ENCODE assay signal across 13 mouse cellular contexts in the genomic region with DNA sequence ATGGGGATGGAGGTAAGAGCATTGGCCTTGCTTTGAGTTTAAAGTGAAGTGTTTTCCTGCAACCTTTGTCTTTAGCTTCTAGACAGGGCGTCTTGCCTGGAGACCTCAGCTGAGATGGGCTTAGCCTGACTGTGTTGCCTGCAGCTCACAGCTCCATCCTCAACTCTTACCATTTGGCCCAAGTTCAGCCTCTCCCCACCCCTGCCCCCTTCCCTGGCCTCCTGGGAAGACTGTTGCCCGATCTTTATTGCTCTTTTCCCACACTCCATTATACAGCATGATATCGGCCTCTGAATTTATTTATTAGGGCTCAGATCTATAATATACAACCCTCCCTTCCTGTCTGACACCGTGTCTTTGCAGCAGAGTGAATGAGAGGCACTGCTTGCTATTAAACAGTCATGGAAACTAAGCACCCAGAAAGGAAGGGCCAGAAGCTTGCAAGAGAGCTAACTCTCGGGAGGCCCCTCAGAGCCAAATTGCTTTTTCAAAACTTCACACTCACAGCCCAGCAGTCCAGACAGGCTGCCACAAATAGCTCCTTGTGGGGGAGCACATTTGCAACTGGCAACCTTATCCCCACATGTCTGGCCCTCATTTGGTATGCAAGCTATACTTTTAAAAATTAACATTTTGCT. TPM values are rescaled to one million over a fixed set of nuclear protein-coding genes. Genes with fewer than 3 reads are reported as not detected.
DNase-seq lines count a peak whose midpoint lies in the region; ATAC-seq and TF ChIP-seq lines count a peak whose summit lies in the region.
"Had no signal": no experiment of that assay in that cellular context is flagged by ENCODE, and none has a peak within 500 bp of the region (broad histone marks: within the 10 kb centered on the region; RNA-seq: fewer than 3 reads in every experiment).

No protein-coding gene starts in this region.

- no peak for TF ChIP-seq CTCF in CH12.LX (conservative IDR thresholded peaks at IDR 0.05 in 1 of 2, IDR thresholded peaks at IDR 0.05 in 1 of 2; ENCODE audit: low read depth in 2 of 2, low read length in 2 of 2)

- no peaks in the 10 kb centered on the region for H3K9me3 ChIP-seq in kidney, embryonic 16.5 days (ENCODE audit: low read length)
- H3K9me3 ChIP-seq in CH12.LX (replicated peaks; ENCODE audit: low read length) = no peaks in the 10 kb centered on the region
- H3K9me3 ChIP-seq: midbrain, embryonic 13.5 days had no signal

- dilution Hi-C loops in CH12.LX (cut with MboI; ENCODE audit: extremely low pct_ligation_motif_present, extremely low pct_unique_long_range_greater_than_20kb, low sequenced_read_pairs) = no loop called here

- H3K9ac ChIP-seq in kidney, embryonic 16.5 days (replicated peaks; ENCODE audit: low read length) = no peak overlapping the region
- H3K9ac ChIP-seq in CH12.LX (ENCODE audit: insufficient read depth, low read depth) = no peak overlapping the region
- H3K9ac ChIP-seq: liver, postnatal 0 days; midbrain, embryonic 13.5 days had no signal

- H3K27ac ChIP-seq in kidney, embryonic 16.5 days (ENCODE audit: low read length) = 0 out of 2 replicates have a peak overlapping the region, but pooled peaks have one; percentile 29
- H3K27ac ChIP-seq in CH12.LX (ENCODE audit: insufficient read depth, low read depth) = no peak overlapping the region
- H3K27ac ChIP-seq in brown adipose tissue, adult 24 weeks (replicated peaks; ENCODE audit: low read depth, low read length) = peak overlapping the region; percentile 85
- H3K27ac ChIP-seq: midbrain, embryonic 13.5 days had no signal

- no peak for TF ChIP-seq RAD21 in CH12.LX (IDR thresholded peaks at IDR 0.05; ENCODE audit: low read depth, low read length)

- H3K79me2 ChIP-seq in CH12.LX (replicated peaks; ENCODE audit: control insufficient read depth, extremely low read depth, insufficient read depth, poor library complexity, severe bottlenecking) = no peaks in the 10 kb centered on the region

- peaks cover 5% of the 10 kb centered on the region; the same call in 1 of the 2 replicates for H3K4me1 ChIP-seq in kidney, embryonic 16.5 days (ENCODE audit: insufficient read depth, low read length)
- H3K4me1 ChIP-seq in CH12.LX (ENCODE audit: control insufficient read depth in 1 of 2, insufficient read depth in 2 of 2) = peaks cover 2 to 23% of the 10 kb centered on the region in 2 experiments; a peak in 3 of 4 replicates
- H3K4me1 ChIP-seq in brown adipose tissue, adult 24 weeks (ENCODE audit: control insufficient read depth, insufficient read depth, insufficient read length, low read length) = peaks cover 15% of the 10 kb centered on the region
- H3K4me1 ChIP-seq: midbrain, embryonic 13.5 days had no signal

- in situ Hi-C loops in CH12.LX (cut with MboI; ENCODE audit: low pct_ligation_motif_present, low pct_unique_long_range_greater_than_20kb, low sequenced_read_pairs) = loop anchor here (25.0 kb wide), 1 partner anchor 664 kb away; no protein-coding TSS in a partner anchor

- WGBS in kidney, embryonic 16.5 days = 18% methylated on average over 5 of the region's 5 CpGs

- no peak overlapping the region for H3K4me3 ChIP-seq in kidney, embryonic 16.5 days (ENCODE audit: low read length)
- H3K4me3 ChIP-seq in CH12.LX (replicated peaks in 1 of 3; ENCODE audit: low read depth in 2 of 3, low read length in 2 of 3, poor library complexity in 1 of 3) = no peak overlapping the region
- H3K4me3 ChIP-seq in brown adipose tissue, adult 24 weeks (ENCODE audit: insufficient read depth, low read depth, low read length) = no peak overlapping the region
- H3K4me3 ChIP-seq: midbrain, embryonic 13.5 days had no signal

- peak; percentile 34 for DNase-seq in gastrocnemius, adult 18-20 months (ENCODE audit: low spot score)
- no peak for DNase-seq in gastrocnemius, postnatal 4 days (ENCODE audit: low spot score in 2 of 2)
- no peak for DNase-seq in kidney, adult 18-20 months
- DNase-seq in CH12.LX (ENCODE audit: extremely low read depth) = peak; percentile 9
- no peak for DNase-seq in liver
- no peak for DNase-seq in layer of hippocampus, postnatal 36 days
- DNase-seq: liver, postnatal 0 days; spleen, adult 18-20 months; thymus, adult 18-20 months had no signal

- 0 out of 2 replicates have a peak, but pooled peaks cover 2% of the 10 kb centered on the region for H3K27me3 ChIP-seq in kidney, embryonic 16.5 days (ENCODE audit: insufficient read depth, low read length)
- no peaks in the 10 kb centered on the region for H3K27me3 ChIP-seq in CH12.LX (replicated peaks)
- H3K27me3 ChIP-seq: midbrain, embryonic 13.5 days had no signal

- peak; percentile 81; the same call in 1 of the 2 replicates for ATAC-seq in kidney, embryonic 16.5 days (ENCODE audit: low FRiP score, low TSS enrichment)
- ATAC-seq: liver, postnatal 0 days; midbrain, embryonic 13.5 days had no signal

- TF ChIP-seq EP300 in CH12.LX (IDR thresholded peaks at IDR 0.05; ENCODE audit: low read length) = no peak

- no peak for TF ChIP-seq POLR2A in CH12.LX (IDR thresholded peaks at IDR 0.05; ENCODE audit: low read depth, low read length)

- no peaks in the 10 kb centered on the region for H3K36me3 ChIP-seq in kidney, embryonic 16.5 days (ENCODE audit: insufficient read depth, low read length)
- no peaks in the 10 kb centered on the region for H3K36me3 ChIP-seq in CH12.LX (replicated peaks in 1 of 2; ENCODE audit: control insufficient read depth in 1 of 2, insufficient read depth in 1 of 2, low read length in 1 of 2)
- H3K36me3 ChIP-seq: midbrain, embryonic 13.5 days had no signal

- no peak overlapping the region for H3K4me2 ChIP-seq in kidney, embryonic 16.5 days (replicated peaks; ENCODE audit: low read depth, low read length)
- H3K4me2 ChIP-seq in CH12.LX (ENCODE audit: insufficient read depth, low read depth, poor library complexity, severe bottlenecking) = no peak overlapping the region
- H3K4me2 ChIP-seq: midbrain, embryonic 13.5 days had no signal

TF ChIP-seq in CH12.LX, 34 proteins besides CTCF, POLR2A, EP300 and RAD21:
- TF ChIP-seq USF1 (IDR thresholded peaks at IDR 0.05; ENCODE audit: low read depth, low read length) (no peak), UBTF (IDR thresholded peaks at IDR 0.05; ENCODE audit: low read depth, low read length) (no peak), JUN (IDR thresholded peaks at IDR 0.05; ENCODE audit: insufficient read depth, low read depth, low read length) (no peak), MEF2A (IDR thresholded peaks at IDR 0.05; ENCODE audit: borderline replicate concordance, low read depth, low read length) (no peak), NELFE (IDR thresholded peaks at IDR 0.05; ENCODE audit: low read depth, low read length) (no peak)
TF ChIP-seq in CH12.LX: peak in this region for 0.

RNA-seq across cellular contexts. Expression of gene Tmem30b, which starts 45.4 kb away (rescaled TPM):
- total RNA-seq in gastrocnemius, adult 18-20 months (2021) = under 1 TPM; 0.11 to 0.74 TPM
- 1 to 10 TPM; 2.0 to 2.2 TPM for total RNA-seq in gastrocnemius, postnatal 4 days (2021)
- 12.7 and 14.6 TPM in 2 replicates for polyA plus RNA-seq in kidney, embryonic 16.5 days (2015; fragmentation: Nextera tagmentation; extraction: Ambion mirVana)
- total RNA-seq in CH12.LX (2012; rRNA removed) = not detected in 2 replicates
- total RNA-seq in CH12.LX (2014; rRNA removed) = not detected in 2 replicates
- not detected in 2 replicates for polyA plus RNA-seq in CH12.LX (2012; ENCODE audit: insufficient read length, low read depth)
- 0.55 TPM in 1 of 2 replicates, not detected in the other for polyA plus RNA-seq in brown adipose tissue, adult 24 weeks (2012; ENCODE audit: insufficient read depth, insufficient read length, missing spikeins)
- total RNA-seq in layer of hippocampus, postnatal 36 days (2021) = not detected
- total RNA-seq: hematopoietic stem cell, adult 5-6 weeks had no signal

Comparison
In these comparisons a context has a peak if more than half of its experiments do, and no peak if none do; other contexts are left out.
1. DNase-seq: peak in gastrocnemius, adult 18-20 months (single experiment) and CH12.LX (single experiment); none in gastrocnemius, postnatal 4 days (0 of 2), kidney, adult 18-20 months (single experiment), liver (single experiment) and layer of hippocampus, postnatal 36 days (0 of 2).